Mouse (Mus musculus) lung, postnatal 0 days (tissue): Measurements from ENCODE around the gene Gstm6. TPM values are rescaled to one million over a fixed set of nuclear protein-coding genes. Genes with fewer than 3 reads are reported as not detected.
"Not testable (repeated sequence)": the region's sequence is repeated elsewhere in the genome, so short reads cannot be mapped to it uniquely, and the experiment has no call there.

ENCODE experiments used
- ATAC-seq: fragments of 200-750 bp; cut with Nextera tagmentation; 2 replicates; pipeline ENCODE4 v1.8.0; 2017; ENCODE audit warnings: moderate library complexity
- DNase-seq: peaks from one replicate; pipeline ENCODE4 v3.0.0-alpha.2; 2016; ENCODE audit warnings: low spot score
- H3K27ac ChIP-seq: fragments of 300-500 bp; sonication (generic); 2 replicates; pipeline ENCODE4 v1.5.1; 2014; ENCODE audit warnings: antibody characterized with exemption, mild to moderate bottlenecking, low read length, mixed read lengths
- H3K27me3 ChIP-seq: fragments of 300-500 bp; sonication (generic); replicated peaks from 2 replicates; pipeline ENCODE4 v1.6.1; 2014; ENCODE audit warnings: low read length, mixed read lengths; ENCODE audit not compliant: insufficient read depth
- H3K36me3 ChIP-seq: fragments of 300-500 bp; sonication (generic); 2 replicates; pipeline ENCODE4 v1.6.1; 2014; ENCODE audit warnings: low read length, mixed read lengths; ENCODE audit not compliant: insufficient read depth
- H3K4me1 ChIP-seq: fragments of 300-500 bp; sonication (generic); 2 replicates; pipeline ENCODE4 v1.6.1; 2014; ENCODE audit warnings: antibody characterized with exemption, low read depth, low read length, mixed read lengths; ENCODE audit not compliant: insufficient read depth
- H3K4me2 ChIP-seq: fragments of 300-500 bp; sonication (generic); replicated peaks from 2 replicates; pipeline ENCODE4 v1.6.1; 2014; ENCODE audit warnings: low read depth, mild to moderate bottlenecking, low read length, moderate library complexity, mixed read lengths
- H3K4me3 ChIP-seq: fragments of 300-500 bp; sonication (generic); 2 replicates; pipeline ENCODE4 v1.5.1; 2014; ENCODE audit warnings: low read depth, low read length
- H3K9ac ChIP-seq: fragments of 300-500 bp; sonication (generic); replicated peaks from 2 replicates; pipeline ENCODE4 v1.6.1; 2014; ENCODE audit warnings: low read depth, mild to moderate bottlenecking
- H3K9me3 ChIP-seq: fragments of 300-500 bp; sonication (generic); 2 replicates; pipeline ENCODE4 v1.6.1; 2016; ENCODE audit warnings: low read length, mixed read lengths
- CTCF ChIP-seq: IDR thresholded peaks from 2 replicates; pipeline ENCODE4 v1.5.1; 2016; ENCODE audit warnings: antibody characterized with exemption, mild to moderate bottlenecking
- EP300 ChIP-seq: IDR thresholded peaks from 2 replicates; pipeline ENCODE4 v1.6.1; 2016; ENCODE audit warnings: antibody characterized with exemption, mild to moderate bottlenecking, control low read depth
- WGBS: fragments of 180-500 bp; shearing (Covaris S2); extraction: QIAGEN DNeasy Blood & Tissue Kit; methylation state at CpG from one replicate; pipeline ENCODE4 v1.1.7; 2014; 5-methylcytosine and 5-hydroxymethylcytosine counted together
- polyA plus RNA-seq: library from polyadenylated mRNA; unstranded; fragments of >200 nt; fragmentation: Nextera tagmentation; extraction: Ambion mirVana; gene quantifications from 2 replicates; pipeline ENCODE4 v1.2.1, GENCODE M21; 2015

Gene Gstm6
- polyA plus RNA-seq, 1 experiment from 2014 or later: 3.6 TPM

DNA sequence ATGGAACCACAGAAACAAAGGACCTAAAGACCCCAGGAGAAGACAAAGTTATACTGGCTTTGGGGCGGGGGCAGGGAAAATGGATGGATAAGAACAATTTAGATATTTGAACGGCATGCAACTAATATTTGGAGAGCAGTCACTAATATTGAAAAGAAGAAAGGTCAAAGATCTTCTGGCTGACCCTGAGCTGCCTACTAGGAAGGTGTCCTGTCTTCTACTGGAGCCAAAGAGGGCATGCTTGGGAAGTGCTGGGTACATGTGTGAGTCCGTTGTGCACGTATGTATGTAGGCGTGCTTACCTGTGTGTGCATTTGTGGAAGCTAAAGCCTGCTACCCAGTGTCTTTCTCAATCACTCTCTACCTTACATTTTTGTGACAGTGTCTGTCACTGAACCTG lies 23.1 kb upstream of the Gstm6 start:
- no peak for TF ChIP-seq EP300
- no peak for TF ChIP-seq CTCF
- Histone ChIP-seq H3K4me1 (no peaks in the 10 kb centered on the region), H3K9me3 (no peaks in the 10 kb centered on the region), H3K4me3 (no peak overlapping the region), H3K36me3 (no peaks in the 10 kb centered on the region), H3K4me2 (no peak overlapping the region), H3K27ac (no peak overlapping the region), H3K27me3 (no peaks in the 10 kb centered on the region), H3K9ac (no peak overlapping the region)
- no peak for ATAC-seq
- WGBS: 96% methylated on average over 5 of the region's 5 CpGs
- DNase-seq: no peak

GRCm38 (mm10) chr3:107965592-107965991 lies 22.0 kb upstream of the Gstm6 start:
- no peaks in the 10 kb centered on the region for H3K36me3 ChIP-seq
- no peak overlapping the region for H3K4me2 ChIP-seq
- no peak overlapping the region for H3K9ac ChIP-seq
- TF ChIP-seq EP300 (no peak), CTCF (no peak)
- DNase-seq: no peak
- H3K27me3 ChIP-seq: no peaks in the 10 kb centered on the region
- H3K4me3 ChIP-seq: no peak overlapping the region
- WGBS: 65% methylated on average over 1 of the region's 1 CpGs
- H3K9me3 ChIP-seq: no peaks in the 10 kb centered on the region
- no peak overlapping the region for H3K27ac ChIP-seq
- no peaks in the 10 kb centered on the region for H3K4me1 ChIP-seq
- ATAC-seq: no peak

DNA sequence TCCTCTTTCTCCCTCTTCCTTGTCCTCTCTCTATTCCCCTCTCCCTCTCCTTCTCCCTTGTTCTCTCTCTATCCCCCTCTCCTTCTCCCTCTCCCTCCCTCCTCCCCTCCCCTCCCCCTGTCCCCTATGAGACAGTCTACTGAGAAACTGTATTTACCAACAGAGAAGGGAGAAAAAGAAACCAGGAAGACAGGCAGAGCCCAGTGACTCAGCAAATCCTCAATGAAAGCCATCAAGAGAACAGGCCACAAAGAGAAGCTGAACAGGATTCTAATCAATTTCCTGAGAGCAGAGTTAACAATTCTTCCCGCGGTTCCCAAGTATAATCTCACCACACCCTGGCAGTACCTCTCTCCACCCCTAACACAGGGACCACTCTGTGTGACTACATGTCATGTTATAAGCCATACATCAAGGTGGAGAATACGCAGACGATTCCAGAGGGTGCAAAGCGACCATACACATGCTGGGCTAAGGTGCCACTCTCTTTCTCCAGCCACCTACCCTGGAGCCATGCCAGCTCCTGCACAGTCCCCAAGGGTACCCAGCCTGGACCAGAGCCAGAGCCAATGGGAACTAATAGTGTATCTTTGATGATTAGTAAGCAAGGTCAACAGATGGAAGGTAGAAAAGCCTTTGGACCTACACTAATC lies 21.2 kb upstream of the Gstm6 start:
- Histone ChIP-seq H3K36me3 (no peaks in the 10 kb centered on the region), H3K4me1 (no peaks in the 10 kb centered on the region), H3K4me3 (no peak overlapping the region), H3K27me3 (no peaks in the 10 kb centered on the region), H3K9ac (no peak overlapping the region), H3K27ac (no peak overlapping the region), H3K4me2 (no peak overlapping the region), H3K9me3 (no peaks in the 10 kb centered on the region)
- WGBS: 45% methylated on average over 5 of the region's 5 CpGs
- ATAC-seq (no peak), DNase-seq (no peak)
- no peak for TF ChIP-seq CTCF
- no peak for TF ChIP-seq EP300

- H3K4me3 ChIP-seq: no peak overlapping the region
- no peaks in the 10 kb centered on the region for H3K27me3 ChIP-seq
- WGBS: 84% methylated on average over 4 of the region's 4 CpGs
- H3K27ac ChIP-seq: no peak overlapping the region
- H3K9ac ChIP-seq: no peak overlapping the region
- H3K4me1 ChIP-seq: no peaks in the 10 kb centered on the region
- DNase-seq: no peak
- H3K4me2 ChIP-seq: no peak overlapping the region
- TF ChIP-seq CTCF (no peak), EP300 (no peak)
- no peaks in the 10 kb centered on the region for H3K9me3 ChIP-seq
- no peaks in the 10 kb centered on the region for H3K36me3 ChIP-seq
- ATAC-seq: no peak
These were observed 20.5 kb upstream of the Gstm6 start for GRCm38 (mm10) chr3:107964026-107964425.

DNA sequence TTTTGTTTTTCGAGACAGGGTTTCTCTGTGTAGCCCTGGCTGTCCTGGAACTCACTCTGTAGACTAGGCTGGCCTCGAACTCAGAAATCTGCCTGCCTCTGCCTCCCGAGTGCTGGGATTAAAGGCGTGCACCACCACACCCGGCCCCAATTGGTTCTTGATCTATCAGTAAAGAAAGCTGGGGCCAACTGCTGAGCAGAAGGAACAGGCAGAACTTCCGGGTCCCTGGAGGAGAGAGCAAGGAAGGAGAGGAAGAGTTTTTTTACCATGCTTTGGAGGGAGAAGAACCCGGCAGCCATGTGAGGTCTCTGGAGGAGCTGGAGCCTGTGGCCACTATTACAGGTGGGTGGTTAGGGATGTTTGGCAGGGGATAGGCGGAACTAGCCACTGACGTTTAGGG lies 11.7 kb upstream of the Gstm6 start:
- not testable (repeated sequence) for H3K4me3 ChIP-seq, H3K9ac ChIP-seq, H3K4me1 ChIP-seq, H3K27me3 ChIP-seq, H3K4me2 ChIP-seq, H3K27ac ChIP-seq, ATAC-seq, H3K9me3 ChIP-seq, DNase-seq, H3K36me3 ChIP-seq
- WGBS: 85% methylated on average over 9 of the region's 9 CpGs

- ATAC-seq: no peak; the same call in 1 of the 2 replicates
- Histone ChIP-seq H3K9ac (no peak overlapping the region), H3K27me3 (no peaks in the 10 kb centered on the region), H3K4me1 (no peaks in the 10 kb centered on the region), H3K36me3 (no peaks in the 10 kb centered on the region), H3K4me2 (no peak overlapping the region), H3K4me3 (no peak overlapping the region), H3K27ac (no peak overlapping the region), H3K9me3 (no peaks in the 10 kb centered on the region)
- TF ChIP-seq EP300 (no peak), CTCF (no peak)
- DNase-seq: no peak
- WGBS: 80% methylated on average over 5 of the region's 5 CpGs
These were observed 10.4 kb upstream of the Gstm6 start for GRCm38 (mm10) chr3:107953906-107954305.

DNA sequence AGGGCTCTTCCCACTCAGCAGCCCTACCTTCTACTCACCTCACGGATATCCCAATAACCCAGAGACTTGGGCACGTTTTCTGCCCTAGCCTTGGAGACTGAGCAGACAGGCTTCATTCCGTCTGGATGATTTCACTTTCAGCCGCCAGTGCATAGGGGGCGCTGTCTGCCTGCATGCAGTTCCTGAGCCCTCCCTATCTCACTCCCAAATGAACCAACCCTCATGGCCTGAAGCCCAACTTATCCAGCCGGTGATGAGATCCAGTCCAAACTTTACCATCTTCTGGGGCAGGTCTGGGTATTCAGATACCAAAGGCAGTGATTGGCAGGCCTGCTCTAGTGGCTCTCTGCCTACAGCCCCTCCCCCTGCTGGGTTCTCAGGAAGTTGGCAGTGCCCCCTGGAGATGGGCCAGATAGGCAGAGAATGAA lies 9.8 kb upstream of the Gstm6 start:
- ATAC-seq: peak; percentile 80
- H3K27me3 ChIP-seq: no peaks in the 10 kb centered on the region
- no peaks in the 10 kb centered on the region for H3K4me1 ChIP-seq
- no peaks in the 10 kb centered on the region for H3K36me3 ChIP-seq
- H3K9me3 ChIP-seq: no peaks in the 10 kb centered on the region
- no peak overlapping the region for H3K9ac ChIP-seq
- no peak overlapping the region for H3K4me3 ChIP-seq
- peak; percentile 93 for TF ChIP-seq CTCF
- no peak for TF ChIP-seq EP300
- peak; percentile 87 for DNase-seq
- WGBS: 18% methylated on average over 6 of the region's 6 CpGs
- no peak overlapping the region for H3K27ac ChIP-seq
- no peak overlapping the region for H3K4me2 ChIP-seq
